In the genomic region with DNA sequence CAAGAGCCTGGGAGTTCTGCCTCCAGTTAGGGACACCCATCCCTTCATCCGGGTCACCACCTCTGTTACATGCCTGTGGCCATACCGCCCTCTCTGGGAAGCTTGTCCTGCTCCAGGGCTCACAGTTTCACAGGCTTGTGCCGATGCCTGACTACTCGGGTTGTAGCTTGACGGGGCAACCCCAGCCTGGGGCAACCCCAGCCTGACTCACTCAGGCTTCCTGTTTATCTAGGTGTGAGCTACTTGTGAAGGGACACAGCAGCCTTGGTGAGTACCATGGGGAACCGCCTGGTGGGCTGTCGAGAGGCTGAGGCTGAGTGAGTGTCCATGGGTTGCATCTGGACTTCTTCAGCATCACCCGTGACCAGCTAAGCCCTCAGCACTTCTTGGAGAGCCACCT, we compare ENCODE assay signal across 17 mouse cellular contexts. TPM values are rescaled to one million over a fixed set of nuclear protein-coding genes. Genes with fewer than 3 reads are reported as not detected.
A peak's percentile ranks its signal among the peaks of the same experiment; 100 is the strongest.
DNase-seq lines count a peak whose midpoint lies in the region; ATAC-seq and TF ChIP-seq lines count a peak whose summit lies in the region.
"Had no signal": no experiment of that assay in that cellular context is flagged by ENCODE, and none has a peak within 500 bp of the region (broad histone marks: within the 10 kb centered on the region; RNA-seq: fewer than 3 reads in every experiment).

No protein-coding gene starts in this region.

- 60% methylated on average over 8 of the region's 8 CpGs for WGBS in lung, postnatal 0 days
- 83% methylated on average over 8 of the region's 8 CpGs for WGBS in hindbrain, embryonic 13.5 days

- H3K9ac ChIP-seq in lung, postnatal 0 days (replicated peaks; ENCODE audit: low read depth) = no peak overlapping the region
- H3K9ac ChIP-seq in hindbrain, embryonic 13.5 days = no peak overlapping the region
- H3K9ac ChIP-seq: forebrain, embryonic 13.5 days; intestine, embryonic 15.5 days had no signal

- peak; percentile 49 for ATAC-seq in lung, postnatal 0 days
- peak; percentile 98 for ATAC-seq in activated CD4-positive, CD25-positive, alpha-beta regulatory T cell, adult 4 months
- no peak for ATAC-seq in hindbrain, embryonic 13.5 days (ENCODE audit: low FRiP score)
- ATAC-seq: forebrain, embryonic 13.5 days; intestine, embryonic 15.5 days had no signal

- no peaks in the 10 kb centered on the region for H3K9me3 ChIP-seq in lung, postnatal 0 days (ENCODE audit: low read length)
- H3K9me3 ChIP-seq in hindbrain, embryonic 13.5 days = no peaks in the 10 kb centered on the region
- H3K9me3 ChIP-seq: embryonic facial prominence, embryonic 10.5 days; intestine, embryonic 15.5 days had no signal

- H3K27me3 ChIP-seq in lung, postnatal 0 days (replicated peaks; ENCODE audit: insufficient read depth, low read length) = no peaks in the 10 kb centered on the region
- H3K27me3 ChIP-seq in splenic B cell, adult 2 months (ENCODE audit: control insufficient read depth, insufficient read depth, low read length, poor library complexity, severe bottlenecking) = no peaks in the 10 kb centered on the region
- H3K27me3 ChIP-seq in hindbrain, embryonic 13.5 days = no peaks in the 10 kb centered on the region
- H3K27me3 ChIP-seq: forebrain, embryonic 13.5 days; intestine, embryonic 15.5 days had no signal

- H3K4me3 ChIP-seq in lung, postnatal 0 days (ENCODE audit: low read depth, low read length) = no peak overlapping the region
- H3K4me3 ChIP-seq in hindbrain, embryonic 13.5 days = no peak overlapping the region
- H3K4me3 ChIP-seq: embryonic facial prominence, embryonic 10.5 days; forebrain, embryonic 13.5 days; heart, adult 2 months; intestine, embryonic 15.5 days had no signal

- H3K36me3 ChIP-seq in lung, postnatal 0 days (ENCODE audit: insufficient read depth, low read length) = no peaks in the 10 kb centered on the region
- no peaks in the 10 kb centered on the region for H3K36me3 ChIP-seq in splenic B cell, adult 2 months (ENCODE audit: control insufficient read depth, insufficient read depth, low read length, poor library complexity, severe bottlenecking)
- no peaks in the 10 kb centered on the region for H3K36me3 ChIP-seq in hindbrain, embryonic 13.5 days
- H3K36me3 ChIP-seq: embryonic facial prominence, embryonic 10.5 days; intestine, embryonic 15.5 days had no signal

- no peak for TF ChIP-seq CTCF in lung, postnatal 0 days (IDR thresholded peaks at IDR 0.05)

- H3K4me2 ChIP-seq in lung, postnatal 0 days (replicated peaks; ENCODE audit: low read depth, low read length) = no peak overlapping the region
- H3K4me2 ChIP-seq in hindbrain, embryonic 13.5 days = no peak overlapping the region
- H3K4me2 ChIP-seq: forebrain, embryonic 13.5 days; heart, embryonic 11.5 days; intestine, embryonic 15.5 days had no signal

- H3K27ac ChIP-seq in lung, postnatal 0 days (ENCODE audit: low read length) = no peak overlapping the region
- H3K27ac ChIP-seq in hindbrain, embryonic 13.5 days = no peak overlapping the region
- H3K27ac ChIP-seq: embryonic facial prominence, embryonic 10.5 days; forebrain, embryonic 13.5 days; heart, adult 2 months; intestine, embryonic 15.5 days had no signal

- no peak for DNase-seq in lung, postnatal 0 days (ENCODE audit: low spot score)
- no peak for DNase-seq in lung, postnatal 36 days
- peak; percentile 74 for DNase-seq in CD4-positive, CD25-positive, alpha-beta regulatory T cell, adult 2 months (ENCODE audit: low read depth, low spot score)
- DNase-seq in splenic B cell, adult 2 months (ENCODE audit: low read depth, low spot score) = peak; percentile 18
- DNase-seq in gastrocnemius, adult 18-20 months (ENCODE audit: low spot score) = no peak
- DNase-seq: adrenal gland, adult 8-10 months; adrenal gland, postnatal 36 days; cerebellum, adult 2 months; cerebellum, postnatal 10 days; gastrocnemius, postnatal 10 days; heart, adult 2 months had no signal

- no peak for TF ChIP-seq EP300 in lung, postnatal 0 days (IDR thresholded peaks at IDR 0.05)

- no peaks in the 10 kb centered on the region; the same call in 1 of the 2 replicates for H3K4me1 ChIP-seq in lung, postnatal 0 days (ENCODE audit: insufficient read depth, low read depth, low read length)
- peaks cover 8% of the 10 kb centered on the region; the same call in 1 of the 2 replicates for H3K4me1 ChIP-seq in hindbrain, embryonic 13.5 days (replicated peaks)
- H3K4me1 ChIP-seq: forebrain, embryonic 13.5 days; intestine, embryonic 15.5 days had no signal

RNA-seq across cellular contexts. Expression of gene Rasl11a, which starts 12.7 kb away (rescaled TPM):
- 101 and 138 TPM in 2 replicates for polyA plus RNA-seq in lung, postnatal 0 days (2015; fragmentation: Nextera tagmentation; extraction: Ambion mirVana)
- polyA plus RNA-seq in activated CD4-positive, CD25-positive, alpha-beta regulatory T cell, adult 4 months (2017; shearing (Covaris generic)) = 1 to 10 TPM; 2.1 to 6.0 TPM
- total RNA-seq in gastrocnemius, adult 18-20 months (2021) = 1 to 10 TPM; 1.7 to 1.8 TPM
- 9.0 and 11.9 TPM in 2 replicates for polyA plus RNA-seq in hindbrain, embryonic 13.5 days (2015; fragmentation: Nextera tagmentation; extraction: Ambion mirVana)

RNA-seq across cellular contexts. Expression of gene Rpl21, which starts 24.9 kb away (rescaled TPM):
- polyA plus RNA-seq in lung, postnatal 0 days (2015; fragmentation: Nextera tagmentation; extraction: Ambion mirVana) = 474 and 489 TPM in 2 replicates
- polyA plus RNA-seq in activated CD4-positive, CD25-positive, alpha-beta regulatory T cell, adult 4 months (2017; shearing (Covaris generic)) = 1,000 to 10,000 TPM in 1 of 2 experiments, 100 to 1,000 TPM in 1; 720 to 1,295 TPM
- total RNA-seq in gastrocnemius, adult 18-20 months (2021) = 100 to 1,000 TPM; 133 to 155 TPM
- 378 and 384 TPM in 2 replicates for polyA plus RNA-seq in hindbrain, embryonic 13.5 days (2015; fragmentation: Nextera tagmentation; extraction: Ambion mirVana)

Comparison
In these comparisons a context has a peak if more than half of its experiments do, and no peak if none do; other contexts are left out.
1. DNase-seq: peak in CD4-positive, CD25-positive, alpha-beta regulatory T cell, adult 2 months (single experiment) and splenic B cell, adult 2 months (single experiment); none in lung, postnatal 0 days (single experiment), lung, postnatal 36 days (single experiment) and gastrocnemius, adult 18-20 months (single experiment).